Mouse (Mus musculus): ENCODE measurements around the gene Zc3h18.

The Zc3h18 gene

GRCm38 (mm10) chr8:122463651-122464640 lies 87.5 kb downstream of the Zc3h18 start:
- DNase-seq (ENCODE audit: low read depth in 2 of 2, low spot score in 2 of 2) = peak; percentile 66 to 68

- DNase-seq (ENCODE audit: low read depth in 2 of 2, low spot score in 2 of 2) = no peak
Measured at GRCm38 (mm10) chr8:122464985-122465384, 88.6 kb downstream of the Zc3h18 start.
